Mouse (Mus musculus): ENCODE results near the gene Gm49369. TPM values are rescaled to one million over a fixed set of nuclear protein-coding genes. Genes with fewer than 3 reads are reported as not detected.

Gene Gm49369
- 9.5 TPM in 1 of 2 replicates, not detected in the other for total RNA-seq (2023)

DNA sequence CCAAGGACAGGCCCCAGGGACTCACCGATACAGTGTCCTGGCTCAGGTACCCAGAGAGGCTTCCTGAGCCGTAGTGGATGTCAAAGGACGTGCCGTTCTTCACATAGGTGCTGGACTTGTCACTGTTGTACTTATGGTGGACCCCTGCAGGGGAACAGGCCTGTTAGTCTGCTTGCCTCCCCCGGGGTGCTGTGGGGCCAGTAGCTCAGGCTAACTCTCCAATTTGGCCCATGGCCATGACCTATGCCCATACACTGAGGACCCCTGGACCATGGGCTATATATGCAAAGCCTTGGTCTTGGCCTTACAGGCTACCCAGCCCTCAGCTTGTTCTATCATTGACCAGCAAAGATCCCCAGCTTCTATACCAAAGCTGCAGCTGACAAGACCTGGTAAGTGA, at the start of gene Gm49369:
Gm49369 (minus strand) TSS at position 101 of the 400 bp plus-strand sequence.

DNA sequence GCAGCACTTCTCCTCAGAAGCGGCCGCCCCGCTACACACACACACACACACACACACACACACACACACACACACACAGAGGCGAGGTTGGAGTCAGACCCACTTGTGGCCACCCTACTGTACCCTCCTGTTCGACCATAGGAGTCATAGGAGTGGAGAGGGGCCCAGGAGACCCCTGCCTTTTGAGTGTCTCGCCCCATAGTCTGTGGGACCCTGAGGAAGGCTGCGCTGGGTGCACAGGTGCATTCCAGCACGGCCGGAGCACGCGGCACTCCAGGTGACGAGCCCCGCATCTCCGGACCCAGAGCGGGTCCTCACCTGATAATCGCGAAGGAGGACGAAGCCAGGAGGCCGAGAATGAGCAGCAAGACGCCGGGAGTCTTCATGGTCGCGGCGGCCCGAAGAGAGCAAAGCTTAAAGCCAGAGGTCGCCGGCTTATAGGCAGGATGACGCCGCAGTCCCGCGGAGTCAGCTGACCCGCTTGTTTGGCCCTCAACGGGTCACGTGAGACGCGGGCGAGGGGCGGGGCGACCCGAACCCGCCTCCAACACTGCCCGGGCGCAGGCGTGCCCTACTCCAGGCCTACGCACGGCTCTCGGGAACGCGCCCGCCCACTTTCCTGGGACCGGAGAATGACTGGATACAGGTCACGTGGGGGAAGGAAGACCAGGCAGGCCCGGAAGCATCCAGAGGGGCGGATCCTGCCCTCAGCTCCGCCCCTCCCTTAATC, 5.1 kb upstream of the Gm49369 start, which contains the start of gene Ctsd:
Ctsd (minus strand) TSS at position 620 of the 730 bp plus-strand sequence.

DNA sequence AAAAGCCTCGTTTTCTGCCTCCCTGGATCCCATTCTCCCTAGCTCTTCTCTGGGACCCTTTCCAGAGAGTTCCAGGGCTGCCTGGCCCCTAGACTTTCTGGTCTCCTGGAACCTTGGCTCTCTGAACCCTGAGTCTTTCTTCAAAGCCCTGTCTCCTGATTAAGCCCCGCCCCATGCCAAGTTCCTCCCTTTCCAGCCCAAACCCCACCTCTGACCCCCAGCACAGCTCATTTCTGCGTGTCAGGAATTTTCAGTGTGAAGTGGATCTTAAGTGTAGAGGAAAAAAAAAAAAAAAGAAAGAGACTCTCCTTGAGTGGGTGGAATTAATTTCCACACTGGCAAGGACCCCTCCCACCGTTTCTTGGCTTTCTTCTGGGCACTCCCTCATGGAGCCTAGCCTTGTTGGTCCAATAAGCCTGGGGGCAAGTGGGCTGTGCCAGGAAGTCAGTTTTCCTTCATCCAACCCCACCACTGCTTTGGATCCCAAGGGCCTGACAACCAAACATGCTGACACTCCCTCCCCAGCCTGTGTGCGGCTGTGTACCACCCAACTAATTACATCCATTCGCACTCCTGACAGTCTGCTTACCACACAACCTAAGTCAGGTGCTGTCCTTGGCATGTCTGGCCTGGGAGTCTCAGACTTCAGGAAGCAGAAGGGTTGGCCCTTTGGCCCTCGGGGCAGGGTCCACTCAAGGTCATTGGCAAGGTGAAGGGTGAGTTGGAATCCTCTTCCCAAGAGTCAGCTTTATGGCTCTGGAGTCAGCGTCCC, 8.6 kb downstream of the Gm49369 start, which contains the start of gene Ifitm10:
Ifitm10 (minus strand) TSS at position 113 of the 772 bp plus-strand sequence.

Other genes starting within 250 kb of the Gm49369 start
- gene Gm39115, start 246.6 kb downstream of the Gm49369 start, total RNA-seq (2023), result not detected in 2 replicates
- gene Gm45337, start 238.1 kb downstream of the Gm49369 start, total RNA-seq (2023), result not detected in 2 replicates
- gene Gm29735, start 225.6 kb downstream of the Gm49369 start, total RNA-seq (2023), result not detected in 2 replicates
- gene Gm4553, start 216.9 kb downstream of the Gm49369 start, total RNA-seq (2023), result not detected in 2 replicates
- gene Krtap5-2, start 206.7 kb downstream of the Gm49369 start, total RNA-seq (2023), result not detected in 2 replicates
- not detected in 2 replicates for gene Gm10153, start 192.3 kb downstream of the Gm49369 start, total RNA-seq (2023)
- not detected in 2 replicates for gene Krtap5-3, start 181.3 kb downstream of the Gm49369 start, total RNA-seq (2023)
- gene Gm7579, start 170.8 kb downstream of the Gm49369 start, total RNA-seq (2023), result not detected in 2 replicates
- gene Krtap5-5, start 152.7 kb downstream of the Gm49369 start, total RNA-seq (2023), result not detected in 2 replicates
- gene Gm40460, start 141.6 kb downstream of the Gm49369 start, total RNA-seq (2023), result not detected in 2 replicates
- gene Gm2431, start 124.3 kb downstream of the Gm49369 start, total RNA-seq (2023), result not detected in 2 replicates
- not detected in 2 replicates for gene Gm4559, start 108.3 kb downstream of the Gm49369 start, total RNA-seq (2023)
- gene Krtap5-1, start 85.5 kb downstream of the Gm49369 start, total RNA-seq (2023), result not detected in 2 replicates
- not detected in 2 replicates for gene Krtap5-4, start 79.1 kb downstream of the Gm49369 start, total RNA-seq (2023)
- 13.6 and 13.7 TPM in 2 replicates for gene Ifitm10, start 8.9 kb downstream of the Gm49369 start, total RNA-seq (2023)
- 760 and 974 TPM in 2 replicates for gene Ctsd, start 5.4 kb upstream of the Gm49369 start, total RNA-seq (2023)
- 5.8 and 7.4 TPM in 2 replicates for gene Syt8, start 52.2 kb upstream of the Gm49369 start, total RNA-seq (2023)
- gene Tnni2, start 59.1 kb upstream of the Gm49369 start, total RNA-seq (2023), result 4.8 and 8.2 TPM in 2 replicates
- gene Lsp1, start 78.1 kb upstream of the Gm49369 start, total RNA-seq (2023), result 1,515 and 1,757 TPM in 2 replicates
- 33.8 and 37.4 TPM in 2 replicates for gene Tnnt3, start 116.2 kb upstream of the Gm49369 start, total RNA-seq (2023)
- gene Mrpl23, start 150.0 kb upstream of the Gm49369 start, total RNA-seq (2023), result 1.7 and 5.7 TPM in 2 replicates

Data from neutrophil, adult 65 days (primary cell).